In genomic region chr5:33495900-33496529, GRCm38 (mm10) we compare ENCODE assay signal across 8 mouse cellular contexts.
DNase-seq lines count a peak whose midpoint lies in the region; ATAC-seq and TF ChIP-seq lines count a peak whose summit lies in the region.

No protein-coding gene starts in this region.

- no peak overlapping the region for H3K4me3 ChIP-seq in embryonic facial prominence, embryonic 12.5 days
- no peak overlapping the region for H3K4me3 ChIP-seq in kidney, embryonic 16.5 days (ENCODE audit: low read length)
- H3K4me3 ChIP-seq in liver, adult 2 months (ENCODE audit: insufficient read depth, low read depth, low read length) = no peak overlapping the region
- H3K4me3 ChIP-seq in neural tube, embryonic 12.5 days = no peak overlapping the region
- H3K4me3 ChIP-seq in stomach, postnatal 0 days (ENCODE audit: low read depth, low read length) = no peak overlapping the region

- peak; percentile 98 for TF ChIP-seq CTCF in liver, adult 2 months (IDR thresholded peaks at IDR 0.05; ENCODE audit: low read depth, low read length)
- peak; percentile 92 for TF ChIP-seq CTCF in stomach, postnatal 0 days (IDR thresholded peaks at IDR 0.05; ENCODE audit: low read depth)

- TF ChIP-seq EP300 in stomach, postnatal 0 days (optimal IDR thresholded peaks at IDR 0.05) = no peak

- no peaks in the 10 kb centered on the region for H3K9me3 ChIP-seq in embryonic facial prominence, embryonic 12.5 days
- H3K9me3 ChIP-seq in kidney, embryonic 16.5 days (ENCODE audit: low read length) = no peaks in the 10 kb centered on the region
- no peaks in the 10 kb centered on the region for H3K9me3 ChIP-seq in neural tube, embryonic 12.5 days
- H3K9me3 ChIP-seq in stomach, postnatal 0 days (ENCODE audit: control insufficient read depth, low read length) = no peaks in the 10 kb centered on the region

- peak; percentile 84 for ATAC-seq in embryonic facial prominence, embryonic 12.5 days (ENCODE audit: insufficient number of reproducible peaks, insufficient read depth, low FRiP score, low TSS enrichment)
- ATAC-seq in kidney, embryonic 16.5 days (ENCODE audit: low FRiP score, low TSS enrichment) = peak; percentile 88
- ATAC-seq in neural tube, embryonic 12.5 days (ENCODE audit: low FRiP score, low read depth) = peak; percentile 86
- peak; percentile 75 for ATAC-seq in stomach, postnatal 0 days (ENCODE audit: low FRiP score, low TSS enrichment)

- TF ChIP-seq POLR2A in liver, adult 2 months (IDR thresholded peaks at IDR 0.05; ENCODE audit: extremely low read depth, insufficient read depth, low read length) = no peak

- H3K79me2 ChIP-seq in liver, adult 2 months (ENCODE audit: control insufficient read depth, insufficient read depth, low read length) = no peaks in the 10 kb centered on the region

- H3K4me2 ChIP-seq in embryonic facial prominence, embryonic 12.5 days (replicated peaks) = no peak overlapping the region
- H3K4me2 ChIP-seq in kidney, embryonic 16.5 days (replicated peaks; ENCODE audit: low read depth, low read length) = no peak overlapping the region
- H3K4me2 ChIP-seq in neural tube, embryonic 12.5 days (replicated peaks) = no peak overlapping the region; the same call in 1 of the 2 replicates
- H3K4me2 ChIP-seq in stomach, postnatal 0 days (replicated peaks; ENCODE audit: low read depth) = no peak overlapping the region

- no peaks in the 10 kb centered on the region for H3K4me1 ChIP-seq in embryonic facial prominence, embryonic 12.5 days
- H3K4me1 ChIP-seq in kidney, embryonic 16.5 days (ENCODE audit: insufficient read depth, low read length) = peaks cover 16% of the 10 kb centered on the region
- no peaks in the 10 kb centered on the region for H3K4me1 ChIP-seq in liver, adult 2 months (ENCODE audit: control insufficient read depth, insufficient read depth, low read length)
- peaks cover 19% of the 10 kb centered on the region for H3K4me1 ChIP-seq in neural tube, embryonic 12.5 days
- no peaks in the 10 kb centered on the region for H3K4me1 ChIP-seq in stomach, postnatal 0 days (replicated peaks; ENCODE audit: control insufficient read depth, insufficient read depth)

- no peaks in the 10 kb centered on the region for H3K36me3 ChIP-seq in embryonic facial prominence, embryonic 12.5 days
- no peaks in the 10 kb centered on the region for H3K36me3 ChIP-seq in kidney, embryonic 16.5 days (ENCODE audit: insufficient read depth, low read length)
- no peaks in the 10 kb centered on the region for H3K36me3 ChIP-seq in liver, adult 2 months (ENCODE audit: control insufficient read depth, insufficient read depth, low read length)
- H3K36me3 ChIP-seq in neural tube, embryonic 12.5 days = no peaks in the 10 kb centered on the region
- H3K36me3 ChIP-seq in stomach, postnatal 0 days (ENCODE audit: control insufficient read depth, insufficient read depth, low read length) = no peaks in the 10 kb centered on the region

- WGBS in embryonic facial prominence, embryonic 12.5 days = 31% methylated on average over 6 of the region's 6 CpGs
- WGBS in kidney, embryonic 16.5 days = 12% methylated on average over 6 of the region's 6 CpGs
- 32% methylated on average over 6 of the region's 6 CpGs for WGBS in liver, adult 2 months
- 13% methylated on average over 6 of the region's 6 CpGs for WGBS in neural tube, embryonic 12.5 days
- 38% methylated on average over 6 of the region's 6 CpGs for WGBS in stomach, postnatal 0 days

- no peak overlapping the region for H3K9ac ChIP-seq in embryonic facial prominence, embryonic 12.5 days
- no peak overlapping the region for H3K9ac ChIP-seq in kidney, embryonic 16.5 days (replicated peaks; ENCODE audit: low read length)
- H3K9ac ChIP-seq in liver, adult 2 months (ENCODE audit: low read depth, low read length) = no peak overlapping the region
- no peak overlapping the region for H3K9ac ChIP-seq in neural tube, embryonic 12.5 days
- no peak overlapping the region for H3K9ac ChIP-seq in stomach, postnatal 0 days (ENCODE audit: low read length)

- peak; percentile 77 for DNase-seq in 3T3-L1 (ENCODE audit: low read depth, low spot score)
- DNase-seq in adrenal gland, postnatal 25 days = peak; percentile 89
- DNase-seq in heart, adult 8-10 months (ENCODE audit: low spot score) = peak; percentile 32
- DNase-seq in liver, adult 2 months (ENCODE audit: extremely low read depth, low read depth, low spot score) = peak; percentile 62
- DNase-seq in stomach, postnatal 0 days (ENCODE audit: low spot score) = peak; percentile 85

- no peak overlapping the region for H3K27ac ChIP-seq in embryonic facial prominence, embryonic 12.5 days
- no peak overlapping the region for H3K27ac ChIP-seq in kidney, embryonic 16.5 days (ENCODE audit: low read length)
- no peak overlapping the region for H3K27ac ChIP-seq in liver, adult 2 months (replicated peaks; ENCODE audit: insufficient read depth, low read depth, low read length)
- no peak overlapping the region for H3K27ac ChIP-seq in neural tube, embryonic 12.5 days
- H3K27ac ChIP-seq in stomach, postnatal 0 days (replicated peaks) = no peak overlapping the region

- peaks cover 42% of the 10 kb centered on the region for H3K27me3 ChIP-seq in embryonic facial prominence, embryonic 12.5 days
- H3K27me3 ChIP-seq in kidney, embryonic 16.5 days (ENCODE audit: insufficient read depth, low read length) = peaks cover 44% of the 10 kb centered on the region
- no peaks in the 10 kb centered on the region for H3K27me3 ChIP-seq in liver, adult 2 months (ENCODE audit: control insufficient read depth, insufficient read depth, low read length)
- H3K27me3 ChIP-seq in neural tube, embryonic 12.5 days (replicated peaks) = peaks cover 32% of the 10 kb centered on the region
- H3K27me3 ChIP-seq in stomach, postnatal 0 days (ENCODE audit: control insufficient read depth, insufficient read depth, low read length) = no peaks in the 10 kb centered on the region

Comparison
In these comparisons a context has a peak if more than half of its experiments do, and no peak if none do; other contexts are left out.
1. DNase-seq: peak in every context shown above with its lines; median percentile 89 in adrenal gland, postnatal 25 days; 85 in stomach, postnatal 0 days; 77 in 3T3-L1; 62 in liver, adult 2 months; 32 in heart, adult 8-10 months.